Mouse (Mus musculus) right cerebral cortex, adult 18-20 months (tissue): ENCODE results near the gene Sirpa.

Source experiments
- DNase-seq: peaks from one replicate; pipeline ENCODE4 v3.0.0; 2022; ENCODE audit warnings: mixed read lengths

Sirpa gene

GRCm38 (mm10) chr2:129653632-129654031, 61.0 kb downstream of the Sirpa start:
- DNase-seq: no peak

- no peak for DNase-seq
Measured at GRCm38 (mm10) chr2:129654233-129654950, 61.8 kb downstream of the Sirpa start.

- no peak for DNase-seq
Measured at GRCm38 (mm10) chr2:129655033-129655432, 62.4 kb downstream of the Sirpa start.

GRCm38 (mm10) chr2:129658796-129659195, 66.2 kb downstream of the Sirpa start:
- no peak for DNase-seq

- no peak for DNase-seq
Measured at GRCm38 (mm10) chr2:129660020-129660419, 67.4 kb downstream of the Sirpa start.

GRCm38 (mm10) chr2:129662484-129662883, 69.8 kb downstream of the Sirpa start:
- no peak for DNase-seq

GRCm38 (mm10) chr2:129671911-129672310, 79.3 kb downstream of the Sirpa start:
- no peak for DNase-seq

GRCm38 (mm10) chr2:129674935-129675634, 82.5 kb downstream of the Sirpa start:
- DNase-seq: peak; percentile 78

GRCm38 (mm10) chr2:129677664-129678063, 85.0 kb downstream of the Sirpa start:
- DNase-seq: no peak

GRCm38 (mm10) chr2:129679066-129679465, 86.4 kb downstream of the Sirpa start:
- DNase-seq: no peak

GRCm38 (mm10) chr2:129680236-129680635, 87.6 kb downstream of the Sirpa start:
- no peak for DNase-seq
